Mouse (Mus musculus) limb, embryonic 11.5 days (tissue): Measurements from ENCODE around the gene Dmrtc1b. TPM values are rescaled to one million over a fixed set of nuclear protein-coding genes. Genes with fewer than 3 reads are reported as not detected.

Experiments used
- polyA plus RNA-seq: library from polyadenylated mRNA; unstranded; fragments of >200 nt; fragmentation: Nextera tagmentation; extraction: Ambion mirVana; gene quantifications from 2 replicates; pipeline ENCODE4 v1.2.1, GENCODE M21; 2014

The Dmrtc1b gene
- polyA plus RNA-seq, 1 experiment from 2014 or later, result not detected

Other genes with a start within 250 kb of the Dmrtc1b start
- 3.6 and 4.5 TPM in 2 replicates for gene Hdac8, start 202.5 kb upstream of the Dmrtc1b start, polyA plus RNA-seq
- 11.2 and 12.3 TPM in 2 replicates for gene Phka1, start 63.6 kb upstream of the Dmrtc1b start, polyA plus RNA-seq
- gene Gm3880, start 20.9 kb upstream of the Dmrtc1b start, polyA plus RNA-seq, result not detected in 2 replicates
- gene Gm9112, start 230 bp upstream of the Dmrtc1b start, polyA plus RNA-seq, result not detected in 2 replicates
- not detected in 2 replicates for gene Dmrtc1c1, start 95.1 kb downstream of the Dmrtc1b start, polyA plus RNA-seq
- not detected in 2 replicates for gene Dmrtc1c2, start 146.8 kb downstream of the Dmrtc1b start, polyA plus RNA-seq
- not detected in 2 replicates for gene 1700031F05Rik, start 160.1 kb downstream of the Dmrtc1b start, polyA plus RNA-seq
- gene Dmrtc1a, start 200.8 kb downstream of the Dmrtc1b start, polyA plus RNA-seq, result 0.60 TPM in 1 of 2 replicates, not detected in the other
- gene 1700011M02Rik, start 201.0 kb downstream of the Dmrtc1b start, polyA plus RNA-seq, result not detected in 2 replicates
- gene 1700018G05Rik, start 220.5 kb downstream of the Dmrtc1b start, polyA plus RNA-seq, result not detected in 2 replicates